Mouse (Mus musculus) intestine, embryonic 14.5 days (tissue): ENCODE measurements around the gene Actrt3. TPM values are rescaled to one million over a fixed set of nuclear protein-coding genes. Genes with fewer than 3 reads are reported as not detected.

Experiments
- ATAC-seq: fragments of 200-750 bp; cut with Nextera tagmentation; replicated peaks from 2 replicates; pipeline ENCODE4 v1.8.0; 2017; ENCODE audit warnings: low read depth, moderate number of reproducible peaks, moderate TSS enrichment, moderate library complexity; ENCODE audit not compliant: low FRiP score, low TSS enrichment
- DNase-seq: peaks from one replicate; pipeline ENCODE4 v3.0.0-alpha.2; 2018; ENCODE audit warnings: low spot score
- H3K27ac ChIP-seq: fragments of 300-500 bp; sonication (generic); 2 replicates; pipeline ENCODE4 v1.5.1; 2014; ENCODE audit warnings: low read depth, mild to moderate bottlenecking, control low read depth
- H3K27me3 ChIP-seq: fragments of 300-500 bp; sonication (generic); replicated peaks from 2 replicates; pipeline ENCODE4 v1.6.1; 2014; ENCODE audit warnings: low read length, control low read depth; ENCODE audit not compliant: control insufficient read depth, insufficient read depth
- H3K36me3 ChIP-seq: fragments of 300-500 bp; sonication (generic); 2 replicates; pipeline ENCODE4 v1.6.1; 2014; ENCODE audit warnings: low read length, control low read depth; ENCODE audit not compliant: control insufficient read depth, insufficient read depth
- H3K4me1 ChIP-seq: fragments of 300-500 bp; sonication (generic); replicated peaks from 2 replicates; pipeline ENCODE4 v1.6.1; 2014; ENCODE audit warnings: low read length, control low read depth, mixed read lengths; ENCODE audit not compliant: control insufficient read depth, insufficient read depth
- H3K4me2 ChIP-seq: fragments of 300-500 bp; sonication (generic); 2 replicates; pipeline ENCODE4 v1.6.1; 2014; ENCODE audit warnings: low read length
- H3K4me3 ChIP-seq: fragments of 300-500 bp; sonication (generic); 2 replicates; pipeline ENCODE4 v1.5.1; 2014; ENCODE audit warnings: low read depth, low read length, control low read depth, mixed read lengths
- H3K9ac ChIP-seq: fragments of 300-500 bp; sonication (generic); 2 replicates; pipeline ENCODE4 v1.6.1; 2014; ENCODE audit warnings: mild to moderate bottlenecking, low read length
- H3K9me3 ChIP-seq: fragments of 300-500 bp; sonication (generic); 2 replicates; pipeline ENCODE4 v1.6.1; 2016; ENCODE audit warnings: low read length, control low read depth; ENCODE audit not compliant: control insufficient read depth
- WGBS: fragments of 180-500 bp; shearing (Covaris S2); extraction: QIAGEN DNeasy Blood & Tissue Kit; methylation state at CpG from one replicate; pipeline ENCODE4 v1.1.7; 2014; 5-methylcytosine and 5-hydroxymethylcytosine counted together
- polyA plus RNA-seq: library from polyadenylated mRNA; unstranded; fragments of >200 nt; fragmentation: Nextera tagmentation; extraction: Ambion mirVana; gene quantifications from 2 replicates; pipeline ENCODE4 v1.2.1, GENCODE M21; 2014

Gene Actrt3
- polyA plus RNA-seq, 1 experiment from 2014 or later: 0.23 TPM

DNA sequence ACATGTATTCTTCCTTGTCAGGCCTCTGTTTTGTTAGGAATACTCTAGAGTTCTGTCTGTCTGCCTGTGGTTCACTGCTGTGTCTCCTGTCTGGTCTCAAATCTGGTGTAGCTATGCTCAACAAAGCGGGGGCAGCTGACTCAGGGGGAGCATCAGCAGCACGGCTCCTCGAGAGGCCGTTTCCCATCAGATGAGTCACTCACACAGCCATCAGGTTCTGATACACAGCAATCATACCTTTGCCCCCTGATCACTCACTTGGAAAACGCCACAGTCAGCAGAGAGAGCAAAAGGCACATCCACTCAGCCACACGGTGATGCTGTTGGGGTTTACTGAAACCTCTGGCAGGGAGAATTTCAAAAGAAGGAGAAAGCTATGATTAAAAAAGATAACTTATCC, 46.0 kb downstream of the Actrt3 start:
- no peak for ATAC-seq
- Histone ChIP-seq H3K36me3 (no peaks in the 10 kb centered on the region), H3K9ac (no peak overlapping the region), H3K27me3 (no peaks in the 10 kb centered on the region), H3K4me2 (no peak overlapping the region), H3K9me3 (no peaks in the 10 kb centered on the region), H3K4me3 (no peak overlapping the region), H3K27ac (no peak overlapping the region), H3K4me1 (no peaks in the 10 kb centered on the region)
- 65% methylated on average over 6 of the region's 6 CpGs for whole genome bisulfite sequencing
- no peak for DNase-seq

DNA sequence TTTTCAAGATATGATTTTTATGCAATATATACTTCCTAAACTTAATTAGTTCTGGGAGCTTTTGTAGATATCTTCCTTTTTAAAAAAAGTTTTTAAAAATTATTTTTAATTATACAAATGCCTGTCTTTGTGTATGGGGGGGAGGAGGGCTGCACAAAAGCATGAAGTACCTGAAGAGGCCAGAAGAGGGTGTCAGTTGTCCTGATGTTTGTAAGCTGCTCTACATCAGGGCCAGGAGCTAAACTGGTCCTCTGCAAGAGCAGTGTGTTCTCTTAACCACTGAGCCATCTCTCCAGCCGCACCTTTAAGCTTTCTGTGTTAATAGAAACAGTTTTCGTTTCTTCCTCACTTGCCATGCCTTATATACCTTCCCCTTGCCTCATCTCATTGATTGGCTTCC, 49.5 kb downstream of the Actrt3 start:
- H3K9ac ChIP-seq: no peak overlapping the region
- H3K4me1 ChIP-seq: no peaks in the 10 kb centered on the region
- H3K4me3 ChIP-seq: no peak overlapping the region
- H3K27ac ChIP-seq: no peak overlapping the region
- ATAC-seq (no peak), DNase-seq (no peak)
- no peak overlapping the region for H3K4me2 ChIP-seq
- 73% methylated on average over 2 of the region's 2 CpGs for WGBS
- no peaks in the 10 kb centered on the region for H3K27me3 ChIP-seq
- H3K36me3 ChIP-seq: no peaks in the 10 kb centered on the region
- no peaks in the 10 kb centered on the region for H3K9me3 ChIP-seq

DNA sequence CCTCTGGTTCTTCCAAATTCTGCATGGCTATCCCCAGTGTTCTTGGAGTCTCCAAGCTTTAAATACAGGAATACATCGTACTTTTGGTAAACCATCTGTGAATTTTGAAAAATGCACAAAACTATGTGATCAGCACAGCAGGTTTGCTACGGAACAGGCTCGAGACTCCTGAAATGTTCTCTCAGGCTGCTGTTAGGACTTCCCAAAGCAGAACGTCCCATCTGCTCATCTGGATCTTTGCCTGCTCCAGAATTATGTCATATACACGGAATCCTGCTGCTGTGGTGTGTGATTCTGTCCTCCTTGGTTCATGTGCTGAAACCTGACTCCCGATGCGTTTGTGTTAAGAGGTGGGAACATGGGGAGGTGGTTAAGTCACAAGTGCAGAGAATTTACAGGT, 50.8 kb downstream of the Actrt3 start:
- no peak for DNase-seq

DNA sequence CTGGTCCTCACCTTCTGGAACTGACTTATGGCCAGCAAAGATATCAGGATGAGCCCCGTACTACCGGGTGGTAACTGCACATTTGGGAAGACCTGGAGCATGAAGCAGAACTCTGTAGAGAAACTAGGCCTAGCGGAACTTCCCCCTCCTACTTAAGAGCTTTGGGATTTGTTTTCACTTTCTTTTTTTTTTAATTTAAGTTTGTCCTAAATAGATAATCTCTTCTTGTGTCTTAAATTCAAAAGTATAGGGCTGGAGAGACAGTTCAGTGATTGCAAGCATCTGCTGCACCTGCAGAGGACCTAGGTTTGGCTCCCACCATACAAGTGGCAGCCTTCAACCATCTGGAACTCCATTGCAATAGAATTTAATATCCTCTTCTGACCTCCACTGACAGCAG, 51.8 kb downstream of the Actrt3 start, which contains the start of gene Mecom:
Gene Mecom (minus strand): TSS at position 101 of the 400 bp plus-strand sequence.
- H3K27me3 ChIP-seq: no peaks in the 10 kb centered on the region
- H3K36me3 ChIP-seq: no peaks in the 10 kb centered on the region
- no peak within 1 kb of the TSS for H3K27ac ChIP-seq
- no peaks in the 10 kb centered on the region for H3K4me1 ChIP-seq
- DNase-seq (no peak), ATAC-seq (no peak)
- WGBS: 84% methylated on average over 3 of the region's 3 CpGs
- 0 out of 2 replicates have a peak within 1 kb of the TSS, but pooled peaks have one; percentile 18 for H3K4me2 ChIP-seq
- H3K9me3 ChIP-seq: no peaks in the 10 kb centered on the region
- H3K9ac ChIP-seq: no peak within 1 kb of the TSS
- H3K4me3 ChIP-seq: no peak within 1 kb of the TSS

More for the DNA sequence above, 50.8 kb downstream of the Actrt3 start:
- Histone ChIP-seq H3K4me2 (no peak overlapping the region), H3K4me3 (no peak overlapping the region), H3K4me1 (no peaks in the 10 kb centered on the region), H3K27me3 (no peaks in the 10 kb centered on the region), H3K27ac (no peak overlapping the region), H3K36me3 (no peaks in the 10 kb centered on the region), H3K9me3 (no peaks in the 10 kb centered on the region), H3K9ac (no peak overlapping the region)
- WGBS: 57% methylated on average over 7 of the region's 7 CpGs
- no peak for ATAC-seq

Other genes starting within 250 kb of the Actrt3 start
- gene Mecom, start 51.9 kb downstream of the Actrt3 start, polyA plus RNA-seq: 15.2 and 17.6 TPM in 2 replicates
- gene Mynn, start 2.1 kb upstream of the Actrt3 start, polyA plus RNA-seq: 26.7 and 28.7 TPM in 2 replicates
- gene Lrriq4, start 44.6 kb upstream of the Actrt3 start, polyA plus RNA-seq: not detected in 2 replicates
- 0.49 and 0.60 TPM in 2 replicates for gene Lrrc34, start 47.9 kb upstream of the Actrt3 start, polyA plus RNA-seq
- gene Lrrc31, start 99.9 kb upstream of the Actrt3 start, polyA plus RNA-seq: 0.20 and 0.66 TPM in 2 replicates
- gene Samd7, start 146.4 kb upstream of the Actrt3 start, polyA plus RNA-seq: not detected in 2 replicates
- gene Sec62, start 192.9 kb upstream of the Actrt3 start, polyA plus RNA-seq: 73.9 and 76.5 TPM in 2 replicates